Mouse (Mus musculus) heart, adult 18-20 months (tissue): ENCODE data around the gene Patl1. TPM values are rescaled to one million over a fixed set of nuclear protein-coding genes. Genes with fewer than 3 reads are reported as not detected.
A peak's percentile ranks its signal among the peaks of the same experiment; 100 is the strongest.
"Not testable (repeated sequence)": the region's sequence is repeated elsewhere in the genome, so short reads cannot be mapped to it uniquely, and the experiment has no call there.

Experiments used
- DNase-seq, 2 experiments: peaks; one replicate each; pipeline ENCODE4 v3.0.0; 2021 to 2022; ENCODE audit warnings: mixed read lengths in 1 of 2
- long read RNA-seq, 2 experiments: library from polyadenylated mRNA; stranded (forward); transcript quantifications; one replicate each; pipeline ENCODE4 v2.0.0; 2021
- total RNA-seq, 2 experiments: library from RNA; stranded (reverse); gene quantifications; 2 replicates each; pipeline ENCODE4 v1.2.3; 2021

Patl1 gene
- 10 to 100 TPM; 24.7 to 27.3 TPM for total RNA-seq
- long read RNA-seq, experiment 1, full-length matches to known transcripts = 9 of 32 reads
- long read RNA-seq, experiment 1, partial matches to known transcripts = 4 of 32 reads
- long read RNA-seq, experiment 1, other reads (novel, unspliced or antisense) = 19 of 32 reads
- long read RNA-seq, experiment 2, full-length matches to known transcripts = 1 of 8 reads
- long read RNA-seq, experiment 2, partial matches to known transcripts = 1 of 8 reads
- long read RNA-seq, experiment 2, other reads (novel, unspliced or antisense) = 6 of 8 reads

- DNase-seq = peak; percentile 97 to 99
These were observed at the start of gene Patl1 for GRCm38 (mm10) chr19:11912037-11912532. Gene Patl1, plus strand, starts transcription at chr19:11912399.

GRCm38 (mm10) chr19:11867837-11868236 lies 44.4 kb upstream of the Patl1 start:
- DNase-seq = no peak

GRCm38 (mm10) chr19:11875006-11875405 lies 37.2 kb upstream of the Patl1 start, which contains the start of gene Olfr1419:
Gene Olfr1419, minus strand, starts transcription at chr19:11875106.
- DNase-seq = no peak

- not testable (repeated sequence) for DNase-seq
These were observed 33.8 kb upstream of the Patl1 start for GRCm38 (mm10) chr19:11878404-11878803.

GRCm38 (mm10) chr19:11886265-11886664 lies 25.9 kb upstream of the Patl1 start, which contains the start of gene Olfr1420:
Gene Olfr1420, plus strand, starts transcription at chr19:11886565.
- DNase-seq = no peak

GRCm38 (mm10) chr19:11911021-11911420 lies 1.2 kb upstream of the Patl1 start:
- DNase-seq = no peak

GRCm38 (mm10) chr19:11911603-11912002 lies 596 bp upstream of the Patl1 start:
- no peak for DNase-seq

GRCm38 (mm10) chr19:11912533-11913121 lies 428 bp downstream of the Patl1 start:
- peak; percentile 66 to 71 for DNase-seq

GRCm38 (mm10) chr19:11915804-11916203 lies 3.6 kb downstream of the Patl1 start:
- DNase-seq = peak; percentile 36 to 55

GRCm38 (mm10) chr19:11922068-11922467 lies 9.9 kb downstream of the Patl1 start:
- no peak for DNase-seq

GRCm38 (mm10) chr19:11922515-11922914 lies 10.3 kb downstream of the Patl1 start:
- DNase-seq = not testable (repeated sequence)

GRCm38 (mm10) chr19:11926380-11926779 lies 14.2 kb downstream of the Patl1 start:
- no peak for DNase-seq

- DNase-seq = no peak
These were observed 16.0 kb downstream of the Patl1 start for GRCm38 (mm10) chr19:11928025-11928748.

- DNase-seq = not testable (repeated sequence)
These were observed 34.3 kb downstream of the Patl1 start for GRCm38 (mm10) chr19:11946460-11946859.

- DNase-seq = no peak
These were observed 37.7 kb downstream of the Patl1 start for GRCm38 (mm10) chr19:11949878-11950277.

GRCm38 (mm10) chr19:11950747-11951146 lies 38.5 kb downstream of the Patl1 start:
- DNase-seq = no peak

- no peak for DNase-seq
These were observed 42.0 kb downstream of the Patl1 start for GRCm38 (mm10) chr19:11954206-11954605.

- DNase-seq = no peak
These were observed 44.4 kb downstream of the Patl1 start for GRCm38 (mm10) chr19:11956636-11957035.

- DNase-seq = no peak
These were observed 45.2 kb downstream of the Patl1 start for GRCm38 (mm10) chr19:11957396-11957795.

GRCm38 (mm10) chr19:11957846-11958245 lies 45.6 kb downstream of the Patl1 start:
- DNase-seq = no peak

- DNase-seq = no peak
These were observed 52.1 kb downstream of the Patl1 start for GRCm38 (mm10) chr19:11964266-11964665.

GRCm38 (mm10) chr19:11965023-11965942 lies 53.1 kb downstream of the Patl1 start, which contains the start of gene Osbp:
Gene Osbp, plus strand, starts transcription at chr19:11965941.
- DNase-seq = peak; percentile 100
